Mouse (Mus musculus) embryonic fibroblast, embryonic 13.5 days (primary cell): ENCODE data around the gene Thada.
"Not testable (repeated sequence)": the region's sequence is repeated elsewhere in the genome, so short reads cannot be mapped to it uniquely, and the experiment has no call there.

Source experiments
- CTCF ChIP-seq: IDR thresholded peaks from 2 replicates; pipeline ENCODE4 v1.5.1; 2011; ENCODE audit warnings: mild to moderate bottlenecking, control low read depth, low read length, moderate library complexity, borderline replicate concordance; ENCODE audit not compliant: insufficient read depth
- POLR2A ChIP-seq: IDR thresholded peaks from 2 replicates; pipeline ENCODE4 v1.6.1; 2011; ENCODE audit warnings: low read depth, mild to moderate bottlenecking, control low read depth, low read length, moderate library complexity

DNA sequence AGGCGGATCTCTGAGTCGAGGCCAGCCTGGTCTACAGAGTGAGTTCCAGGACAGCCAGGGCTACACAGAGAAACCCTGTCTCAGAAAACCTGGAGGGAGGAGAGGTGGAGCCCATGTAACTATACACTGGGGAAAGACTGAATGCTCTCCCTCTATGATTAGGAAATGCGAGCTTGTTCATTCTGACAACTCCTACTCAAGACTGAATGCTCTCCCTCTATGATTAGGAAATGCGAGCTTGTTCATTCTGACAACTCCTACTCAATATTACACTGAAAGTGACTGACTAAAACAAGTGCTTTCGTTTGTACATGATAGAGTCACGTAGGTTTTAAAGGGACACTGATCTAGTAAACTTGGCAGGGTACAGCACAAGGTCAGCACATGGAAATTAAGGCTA is 174.8 kb downstream of the Thada start:
- not testable (repeated sequence) for TF ChIP-seq POLR2A, CTCF
